In genomic region chr6:119481741-119482390, GRCm38 (mm10) we compare ENCODE assay signal across 8 mouse cellular contexts. TPM values are rescaled to one million over a fixed set of nuclear protein-coding genes. Genes with fewer than 3 reads are reported as not detected.
DNase-seq lines count a peak whose midpoint lies in the region; ATAC-seq and TF ChIP-seq lines count a peak whose summit lies in the region.
"Not testable (repeated sequence)": the region's sequence is repeated elsewhere in the genome, so short reads cannot be mapped to it uniquely, and the experiment has no call there.

No protein-coding gene starts in this region.

- TF ChIP-seq CTCF in CH12.LX (conservative IDR thresholded peaks at IDR 0.05 in 1 of 2, IDR thresholded peaks at IDR 0.05 in 1 of 2; ENCODE audit: low read depth in 2 of 2, low read length in 2 of 2); bone marrow macrophage, adult 2 months (IDR thresholded peaks at IDR 0.05; ENCODE audit: low read depth, low read length); lung, embryonic 14.5 days (IDR thresholded peaks at IDR 0.05; ENCODE audit: low read depth): not testable (repeated sequence)

- peak overlapping the region; percentile 25; the same call in 1 of the 2 replicates for H3K9ac ChIP-seq in CH12.LX (ENCODE audit: insufficient read depth, low read depth)
- peak overlapping the region; percentile 16; the same call in 1 of the 2 replicates for H3K9ac ChIP-seq in lung, embryonic 14.5 days
- H3K9ac ChIP-seq in neural tube, embryonic 11.5 days (ENCODE audit: low read length) = not testable (repeated sequence)

- H3K4me2 ChIP-seq in CH12.LX (ENCODE audit: insufficient read depth, low read depth, poor library complexity, severe bottlenecking) = peak overlapping the region; percentile 68
- H3K4me2 ChIP-seq in lung, embryonic 14.5 days = peak overlapping the region; percentile 100
- peak overlapping the region; percentile 100 for H3K4me2 ChIP-seq in neural tube, embryonic 11.5 days (ENCODE audit: low read depth)

- not testable (repeated sequence) for TF ChIP-seq POLR2A in CH12.LX (IDR thresholded peaks at IDR 0.05; ENCODE audit: low read depth, low read length); bone marrow macrophage, adult 2 months (IDR thresholded peaks at IDR 0.05; ENCODE audit: borderline replicate concordance, low read depth, low read length)

- H3K27me3 ChIP-seq in CH12.LX (replicated peaks); forebrain, embryonic 10.5 days (ENCODE audit: poor library complexity, severe bottlenecking); hindbrain, embryonic 10.5 days (ENCODE audit: insufficient read depth, poor library complexity, severe bottlenecking); lung, embryonic 14.5 days (ENCODE audit: insufficient read depth, low read length); neural tube, embryonic 11.5 days (ENCODE audit: control insufficient read depth, insufficient read depth, low read length): not testable (repeated sequence)

- in situ Hi-C loops in CH12.LX (cut with MboI; ENCODE audit: low pct_ligation_motif_present, low pct_unique_long_range_greater_than_20kb, low sequenced_read_pairs) = loop anchor here (10.0 to 25.0 kb wide), 4 partner anchors 305 to 830 kb away; partner anchors contain the start of gene Rad52

- not testable (repeated sequence) for TF ChIP-seq EP300 in CH12.LX (IDR thresholded peaks at IDR 0.05; ENCODE audit: low read length)

- H3K27ac ChIP-seq in CH12.LX (ENCODE audit: insufficient read depth, low read depth); bone marrow macrophage, adult 2 months (ENCODE audit: insufficient read depth, low read depth, low read length); forebrain, embryonic 10.5 days; hindbrain, embryonic 10.5 days; lung, embryonic 14.5 days (ENCODE audit: low read depth); neural tube, embryonic 11.5 days (ENCODE audit: low read depth, low read length): not testable (repeated sequence)

- peaks cover 26% of the 10 kb centered on the region for H3K79me2 ChIP-seq in CH12.LX (replicated peaks; ENCODE audit: control insufficient read depth, extremely low read depth, insufficient read depth, poor library complexity, severe bottlenecking)

- dilution Hi-C loops in CH12.LX (cut with MboI; ENCODE audit: extremely low pct_ligation_motif_present, extremely low pct_unique_long_range_greater_than_20kb, low sequenced_read_pairs) = not testable (repeated sequence)

- DNase-seq in CH12.LX (ENCODE audit: extremely low read depth) = peak; percentile 48
- peak; percentile 58 for DNase-seq in forebrain, embryonic 10.5 days (ENCODE audit: extremely low spot score, low spot score)
- DNase-seq in hindbrain, embryonic 10.5 days (ENCODE audit: low spot score) = peak; percentile 30
- DNase-seq in kidney, postnatal 14 days = peak; percentile 29
- peak; percentile 50 for DNase-seq in lung, embryonic 14.5 days
- DNase-seq in neural tube, embryonic 11.5 days (ENCODE audit: low spot score) = not testable (repeated sequence)
- peak; percentile 69 for DNase-seq in thymus, postnatal 14 days

- not testable (repeated sequence) for H3K9me3 ChIP-seq in CH12.LX (replicated peaks; ENCODE audit: low read length); forebrain, embryonic 10.5 days; hindbrain, embryonic 10.5 days; lung, embryonic 14.5 days (ENCODE audit: low read depth, low read length); neural tube, embryonic 11.5 days (ENCODE audit: control insufficient read depth, low read length)

- WGBS in forebrain, embryonic 10.5 days = 7% methylated on average over 10 of the region's 10 CpGs
- 7% methylated on average over 10 of the region's 10 CpGs for WGBS in hindbrain, embryonic 10.5 days
- WGBS in lung, embryonic 14.5 days = 3% methylated on average over 10 of the region's 10 CpGs
- WGBS in neural tube, embryonic 11.5 days = 4% methylated on average over 10 of the region's 10 CpGs

- H3K4me3 ChIP-seq in CH12.LX (replicated peaks in 1 of 3; ENCODE audit: low read depth in 2 of 3, low read length in 2 of 3, poor library complexity in 1 of 3) = peak overlapping the region; percentile 48 to 83 (median 51)
- peak overlapping the region; percentile 59 for H3K4me3 ChIP-seq in bone marrow macrophage, adult 2 months (ENCODE audit: insufficient read depth, low read length)
- peak overlapping the region; percentile 72 for H3K4me3 ChIP-seq in forebrain, embryonic 10.5 days
- H3K4me3 ChIP-seq in hindbrain, embryonic 10.5 days = peak overlapping the region; percentile 86
- peak overlapping the region; percentile 86 for H3K4me3 ChIP-seq in lung, embryonic 14.5 days (ENCODE audit: low read depth, low read length)
- H3K4me3 ChIP-seq in neural tube, embryonic 11.5 days (ENCODE audit: low read depth, low read length) = peak overlapping the region; percentile 94

- not testable (repeated sequence) for TF ChIP-seq RAD21 in CH12.LX (IDR thresholded peaks at IDR 0.05; ENCODE audit: low read depth, low read length)

- not testable (repeated sequence) for ATAC-seq in lung, embryonic 14.5 days (ENCODE audit: insufficient read depth); neural tube, embryonic 11.5 days (ENCODE audit: insufficient read depth, low FRiP score, low TSS enrichment)

- H3K4me1 ChIP-seq in CH12.LX (ENCODE audit: control insufficient read depth in 1 of 2, insufficient read depth in 2 of 2) = peaks cover 4 to 18% of the 10 kb centered on the region in 2 experiments; a peak in 3 of 4 replicates
- H3K4me1 ChIP-seq in bone marrow macrophage, adult 2 months (ENCODE audit: control insufficient read depth, insufficient read depth, low read length) = peaks cover 21% of the 10 kb centered on the region
- H3K4me1 ChIP-seq in forebrain, embryonic 10.5 days = peaks cover 81% of the 10 kb centered on the region
- peaks cover 70% of the 10 kb centered on the region for H3K4me1 ChIP-seq in hindbrain, embryonic 10.5 days (replicated peaks)
- H3K4me1 ChIP-seq in lung, embryonic 14.5 days (ENCODE audit: insufficient read depth) = not testable (repeated sequence)
- H3K4me1 ChIP-seq in neural tube, embryonic 11.5 days (ENCODE audit: control insufficient read depth, insufficient read depth, low read length) = peaks cover 11% of the 10 kb centered on the region

- peaks cover 4 to 32% of the 10 kb centered on the region in 2 experiments for H3K36me3 ChIP-seq in CH12.LX (replicated peaks in 1 of 2; ENCODE audit: control insufficient read depth in 1 of 2, insufficient read depth in 1 of 2, low read length in 1 of 2)
- peaks cover 44% of the 10 kb centered on the region for H3K36me3 ChIP-seq in forebrain, embryonic 10.5 days (replicated peaks)
- peaks cover 38% of the 10 kb centered on the region for H3K36me3 ChIP-seq in hindbrain, embryonic 10.5 days
- H3K36me3 ChIP-seq in lung, embryonic 14.5 days (ENCODE audit: insufficient read depth) = peaks cover 31% of the 10 kb centered on the region
- H3K36me3 ChIP-seq in neural tube, embryonic 11.5 days (ENCODE audit: control insufficient read depth, insufficient read depth, low read length) = not testable (repeated sequence)

TF ChIP-seq in CH12.LX, 34 proteins besides CTCF, POLR2A, EP300 and RAD21:
- TF ChIP-seq ELF1 (IDR thresholded peaks at IDR 0.05; ENCODE audit: low read depth, low read length) (peak; percentile 73), SIN3A (IDR thresholded peaks at IDR 0.05; ENCODE audit: low read length) (0 out of 2 replicates have a peak, but pooled peaks have one; percentile 62)
TF ChIP-seq in CH12.LX: peak in this region for 2; not testable (repeated sequence) for 32.

RNA-seq across cellular contexts. Expression of gene Fbxl14, which starts 2.4 kb away (rescaled TPM):
- total RNA-seq in CH12.LX (2012; rRNA removed) = 29.9 and 32.7 TPM in 2 replicates
- 27.8 and 30.3 TPM in 2 replicates for total RNA-seq in CH12.LX (2014; rRNA removed)
- polyA plus RNA-seq in CH12.LX (2012; ENCODE audit: insufficient read length, low read depth) = 28.8 and 32.0 TPM in 2 replicates
- 30.7 and 34.3 TPM in 2 replicates for polyA plus RNA-seq in bone marrow macrophage, adult 2 months (2012; ENCODE audit: insufficient read depth, insufficient read length, missing spikeins)
- 3.5 and 3.6 TPM in 2 replicates for polyA plus RNA-seq in forebrain, embryonic 10.5 days (2016; fragmentation: Nextera tagmentation; extraction: Ambion mirVana)
- 3.1 and 3.4 TPM in 2 replicates for polyA plus RNA-seq in hindbrain, embryonic 10.5 days (2016; fragmentation: Nextera tagmentation; extraction: Ambion mirVana)
- polyA plus RNA-seq in lung, embryonic 14.5 days (2014; fragmentation: Nextera tagmentation; extraction: Ambion mirVana) = 6.0 and 6.2 TPM in 2 replicates
- polyA plus RNA-seq in neural tube, embryonic 11.5 days (2014; fragmentation: Nextera tagmentation; extraction: Ambion mirVana) = 5.8 and 7.2 TPM in 2 replicates
